Mouse (Mus musculus): ENCODE measurements around the gene Tnk2.

Gene Tnk2

GRCm38 (mm10) chr16:32713556-32713955, 69.9 kb downstream of the Tnk2 start:
- DNase-seq (ENCODE audit: low spot score): no peak

- DNase-seq (ENCODE audit: low spot score): no peak
These were observed 71.7 kb downstream of the Tnk2 start for GRCm38 (mm10) chr16:32715364-32715763.

DNA sequence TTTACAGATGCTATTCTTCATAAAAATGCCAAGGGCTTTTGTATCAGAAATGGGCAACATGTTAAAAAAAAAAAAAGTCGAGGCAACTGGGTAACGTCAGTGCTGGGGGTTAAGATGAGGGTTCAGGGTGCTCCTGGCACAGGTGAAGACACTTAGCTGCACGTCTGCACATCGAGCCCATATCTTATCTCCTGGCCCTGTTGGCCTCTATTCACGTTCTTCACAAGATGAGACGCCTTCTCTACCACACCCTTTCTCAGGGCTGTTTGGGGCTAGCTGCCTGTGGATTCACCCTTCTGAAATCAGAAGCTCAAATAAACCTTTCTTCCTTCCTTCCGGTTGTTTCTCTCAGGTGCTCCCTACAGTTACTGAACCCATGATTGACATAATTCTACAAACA, 79.5 kb downstream of the Tnk2 start:
- no peak for DNase-seq (ENCODE audit: low spot score)

GRCm38 (mm10) chr16:32723767-32724166, 80.1 kb downstream of the Tnk2 start:
- no peak for DNase-seq (ENCODE audit: low spot score)

DNA sequence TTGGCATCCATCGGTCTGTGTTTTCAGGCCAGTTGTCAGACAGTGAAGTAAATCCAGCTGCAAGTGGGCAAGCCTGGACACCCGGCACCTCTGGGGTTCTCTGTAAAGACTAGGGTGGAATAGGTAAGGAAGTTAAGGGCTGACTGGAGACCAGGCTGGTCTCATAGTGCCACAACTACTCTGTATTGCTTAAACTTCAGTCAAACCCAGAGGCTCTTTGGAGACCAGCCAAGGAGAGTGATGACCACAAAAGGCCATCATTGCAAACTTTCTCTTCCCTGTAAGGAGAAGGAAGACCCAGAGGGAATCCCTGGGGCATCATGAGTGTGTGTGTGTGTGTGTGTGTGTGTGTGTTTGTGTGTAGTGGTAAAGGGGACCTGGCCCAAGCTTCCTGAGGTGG, 80.6 kb downstream of the Tnk2 start:
- DNase-seq (ENCODE audit: low spot score): no peak

DNA sequence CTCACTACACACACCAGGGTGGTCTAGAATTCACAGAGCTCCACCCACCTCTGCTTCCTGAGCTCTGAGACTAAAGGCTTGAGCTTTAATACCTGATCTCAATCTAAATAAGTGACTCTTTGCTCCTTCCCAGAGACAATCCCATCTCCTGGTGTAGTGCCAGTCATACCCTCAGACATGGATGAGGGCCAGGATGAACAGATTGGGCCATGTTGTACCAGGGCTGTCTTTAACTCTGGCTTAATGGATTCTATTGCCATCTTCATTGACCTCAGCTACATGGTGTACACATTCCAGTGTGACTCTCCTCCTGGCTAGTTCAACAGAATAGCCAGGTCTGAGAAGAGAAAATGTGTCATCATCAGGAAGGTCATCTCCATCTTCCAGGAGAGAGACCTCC, 82.8 kb downstream of the Tnk2 start:
- DNase-seq (ENCODE audit: low spot score): no peak

GRCm38 (mm10) chr16:32728240-32728639, 84.6 kb downstream of the Tnk2 start:
- DNase-seq (ENCODE audit: low spot score): no peak

- no peak for DNase-seq (ENCODE audit: low spot score)
These were observed 85.1 kb downstream of the Tnk2 start for GRCm38 (mm10) chr16:32728730-32729129.

Measured in spleen, adult 12 weeks (tissue).